Mouse (Mus musculus): Measurements from ENCODE around the gene Taz. TPM values are rescaled to one million over a fixed set of nuclear protein-coding genes. Genes with fewer than 3 reads are reported as not detected.
A peak's percentile ranks its signal among the peaks of the same experiment; 100 is the strongest.

Gene Taz
- polyA plus RNA-seq, 1 experiment from 2014 or later: 84.9 TPM

DNA sequence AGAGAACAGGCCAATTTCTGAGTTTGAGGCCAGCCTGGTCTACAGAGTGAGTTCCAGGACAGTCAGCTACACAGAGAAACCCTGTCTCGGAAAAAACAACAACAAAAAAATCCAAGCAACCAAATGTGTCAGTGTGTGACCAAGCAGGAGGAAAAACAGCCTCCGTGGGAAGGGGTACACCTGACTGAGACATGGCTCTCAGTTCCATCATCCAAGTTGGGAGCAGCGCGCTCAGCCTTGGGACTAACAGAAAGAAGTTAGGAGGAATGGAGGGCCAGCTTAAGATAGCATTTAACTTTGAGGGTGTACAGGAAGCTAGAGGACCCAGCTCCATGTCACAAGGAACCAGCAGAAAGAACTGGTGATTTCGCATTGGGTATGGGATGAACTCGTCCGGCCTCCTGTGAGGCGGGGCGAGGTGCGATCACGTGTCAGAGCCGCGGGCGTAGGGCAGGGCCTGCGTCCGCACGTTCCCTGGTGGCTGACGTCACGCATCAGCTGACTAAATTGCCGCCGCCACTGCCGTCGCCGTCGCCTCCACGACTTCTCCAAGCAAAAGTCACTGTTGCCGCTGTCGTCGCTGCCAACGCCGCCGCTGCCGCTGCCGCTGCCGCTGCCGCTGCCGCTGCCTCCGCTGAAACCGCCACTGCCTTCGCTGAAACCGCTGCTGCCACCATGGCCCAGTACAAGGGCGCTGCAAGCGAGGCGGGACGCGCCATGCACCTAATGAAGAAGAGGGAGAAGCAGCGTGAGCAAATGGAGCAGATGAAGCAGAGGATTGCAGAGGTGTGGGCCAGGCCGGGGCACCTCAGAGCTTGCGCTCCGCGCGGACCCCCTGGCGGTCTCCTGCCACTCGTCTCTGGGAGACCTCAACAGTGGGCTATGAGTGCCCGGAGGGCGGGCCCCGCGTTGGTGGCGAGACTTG is 31.1 kb downstream of the Taz start, which contains the start of gene Fam50a:
Gene Fam50a (plus strand): TSS at position 494 of the 925 bp plus-strand sequence.
- peak within 1 kb of the TSS; percentile 66 for H3K4me2 ChIP-seq (replicated peaks; ENCODE audit: low read depth, low read length)
- H3K9ac ChIP-seq (replicated peaks; ENCODE audit: low read depth): peak within 1 kb of the TSS; percentile 70
- ATAC-seq (peak; percentile 99), DNase-seq (ENCODE audit: low spot score) (peak; percentile 94)
- H3K27me3 ChIP-seq (replicated peaks; ENCODE audit: insufficient read depth, low read length): no peaks in the 10 kb centered on the region
- H3K36me3 ChIP-seq (ENCODE audit: insufficient read depth, low read length): no peaks in the 10 kb centered on the region
- WGBS: 11% methylated on average over 46 of the region's 59 CpGs
- no peaks in the 10 kb centered on the region for H3K4me1 ChIP-seq (ENCODE audit: insufficient read depth, low read depth, low read length)
- peak within 1 kb of the TSS; percentile 83 for H3K27ac ChIP-seq (ENCODE audit: low read length)
- no peaks in the 10 kb centered on the region for H3K9me3 ChIP-seq (ENCODE audit: low read length)
- no peak for TF ChIP-seq EP300 (IDR thresholded peaks at IDR 0.05)
- TF ChIP-seq CTCF (IDR thresholded peaks at IDR 0.05): peak; percentile 19; the same call in 1 of the 2 replicates
- H3K4me3 ChIP-seq (ENCODE audit: low read depth, low read length): peak within 1 kb of the TSS; percentile 54

DNA sequence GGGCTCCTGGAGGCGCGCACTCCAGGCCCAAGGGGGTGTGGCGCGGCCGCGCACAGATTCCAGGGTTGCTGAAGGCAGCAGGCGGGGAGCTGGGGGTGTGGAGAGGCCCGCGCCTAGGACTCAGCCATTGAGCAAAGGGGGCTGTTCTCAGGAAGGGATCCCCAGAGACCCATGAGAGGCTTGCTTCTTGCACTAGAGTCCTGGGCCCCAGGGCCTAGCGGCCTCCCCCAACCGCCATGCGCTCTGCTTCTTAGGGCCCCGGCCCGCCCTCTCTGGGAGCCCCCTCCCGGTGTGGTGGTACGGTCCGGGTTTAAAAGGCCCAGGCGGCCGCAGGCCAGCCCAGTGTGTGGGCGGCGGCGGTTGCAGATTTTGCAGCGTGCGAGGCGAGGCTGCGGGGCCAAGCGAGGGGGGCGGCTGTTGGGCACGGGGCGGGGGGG is 47.0 kb downstream of the Taz start, which contains the start of gene Plxna3:
Gene Plxna3 (plus strand): TSS at position 342 of the 437 bp plus-strand sequence.
- ATAC-seq: peak; percentile 96
- WGBS: 17% methylated on average over 11 of the region's 30 CpGs
- Histone ChIP-seq H3K9ac (replicated peaks; ENCODE audit: low read depth) (0 out of 2 replicates have a peak within 1 kb of the TSS, but pooled peaks have one; percentile 36), H3K9me3 (ENCODE audit: low read length) (no peaks in the 10 kb centered on the region), H3K27ac (ENCODE audit: low read length) (no peak within 1 kb of the TSS), H3K4me2 (replicated peaks; ENCODE audit: low read depth, low read length) (peak within 1 kb of the TSS; percentile 66), H3K4me3 (ENCODE audit: low read depth, low read length) (peak within 1 kb of the TSS; percentile 39), H3K36me3 (ENCODE audit: insufficient read depth, low read length) (no peaks in the 10 kb centered on the region), H3K27me3 (replicated peaks; ENCODE audit: insufficient read depth, low read length) (no peaks in the 10 kb centered on the region), H3K4me1 (ENCODE audit: insufficient read depth, low read depth, low read length) (no peaks in the 10 kb centered on the region)
- DNase-seq (ENCODE audit: low spot score): peak; percentile 74
- TF ChIP-seq EP300 (IDR thresholded peaks at IDR 0.05) (no peak), CTCF (IDR thresholded peaks at IDR 0.05) (peak; percentile 2; the same call in 1 of the 2 replicates)

DNA sequence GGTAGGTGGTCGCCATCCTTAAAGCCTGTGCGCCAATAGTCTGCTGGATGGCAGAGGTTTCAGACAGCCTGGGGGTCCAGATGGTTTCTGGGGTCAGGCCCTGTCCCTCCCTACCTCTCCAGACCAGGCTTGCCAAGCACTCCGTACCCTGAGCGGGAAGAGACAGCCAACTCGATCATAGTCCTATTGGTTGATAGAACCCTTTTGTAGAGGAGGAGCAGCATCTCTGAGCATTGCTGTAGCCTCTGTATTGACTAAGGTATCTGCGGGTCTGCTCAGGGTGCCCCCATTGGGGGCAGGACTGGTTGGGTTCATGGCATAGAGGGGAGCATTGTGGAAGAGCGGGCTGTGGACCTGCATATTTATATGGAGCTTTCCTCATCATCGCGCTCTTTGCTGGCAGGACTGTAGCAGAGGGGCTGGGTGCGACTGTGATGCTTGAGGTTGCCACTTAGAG is 47.5 kb downstream of the Taz start:
- Histone ChIP-seq H3K36me3 (ENCODE audit: insufficient read depth, low read length) (no peaks in the 10 kb centered on the region), H3K4me3 (ENCODE audit: low read depth, low read length) (peak overlapping the region; percentile 39), H3K9me3 (ENCODE audit: low read length) (no peaks in the 10 kb centered on the region), H3K4me2 (replicated peaks; ENCODE audit: low read depth, low read length) (peak overlapping the region; percentile 66), H3K27me3 (replicated peaks; ENCODE audit: insufficient read depth, low read length) (no peaks in the 10 kb centered on the region), H3K27ac (ENCODE audit: low read length) (no peak overlapping the region), H3K4me1 (ENCODE audit: insufficient read depth, low read depth, low read length) (no peaks in the 10 kb centered on the region), H3K9ac (replicated peaks; ENCODE audit: low read depth) (no peak overlapping the region)
- WGBS: 15% methylated on average over 9 of the region's 10 CpGs
- ATAC-seq (peak; percentile 8), DNase-seq (ENCODE audit: low spot score) (no peak)
- TF ChIP-seq EP300 (IDR thresholded peaks at IDR 0.05) (no peak), CTCF (IDR thresholded peaks at IDR 0.05) (no peak)

DNA sequence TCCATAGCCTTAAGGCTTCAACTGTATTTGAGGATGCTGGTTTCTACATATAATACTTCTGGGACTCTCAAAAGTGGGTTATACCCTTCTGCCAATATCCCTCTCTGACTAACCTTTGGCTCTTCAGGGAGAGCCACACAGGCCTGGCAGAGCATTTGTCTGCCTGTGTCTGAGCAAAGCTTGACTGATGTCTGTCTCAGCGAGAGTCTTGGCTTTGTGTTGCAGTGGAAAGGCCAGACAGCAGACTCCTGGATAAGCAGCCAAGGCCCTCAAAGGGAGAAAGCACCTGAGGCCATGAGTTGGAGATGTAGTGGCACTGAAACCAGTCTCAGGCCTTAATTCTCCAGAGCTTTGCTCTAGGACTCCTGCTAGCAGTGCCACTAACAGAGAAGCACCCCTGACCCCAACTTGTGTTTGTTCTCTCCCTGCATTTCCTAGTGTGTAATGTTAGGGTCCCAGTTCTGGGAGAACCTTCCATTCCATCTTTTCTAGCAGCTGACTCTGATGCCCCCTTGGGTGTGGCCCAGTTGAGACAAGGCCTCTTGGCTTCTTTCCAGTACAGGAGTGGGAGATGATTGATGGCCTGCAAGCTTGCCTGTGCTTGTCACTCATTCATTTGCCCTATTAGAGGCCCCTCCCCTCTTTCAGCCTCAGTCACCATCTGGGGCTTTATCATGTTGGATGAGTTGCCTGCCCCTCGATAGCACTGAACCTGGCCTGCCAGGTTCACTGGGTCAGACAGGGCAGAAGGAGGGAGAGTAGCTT is 48.6 kb downstream of the Taz start:
- H3K36me3 ChIP-seq (ENCODE audit: insufficient read depth, low read length): no peaks in the 10 kb centered on the region
- H3K27me3 ChIP-seq (replicated peaks; ENCODE audit: insufficient read depth, low read length): no peaks in the 10 kb centered on the region
- no peak overlapping the region for H3K4me2 ChIP-seq (replicated peaks; ENCODE audit: low read depth, low read length)
- H3K4me3 ChIP-seq (ENCODE audit: low read depth, low read length): no peak overlapping the region
- no peak overlapping the region for H3K9ac ChIP-seq (replicated peaks; ENCODE audit: low read depth)
- H3K4me1 ChIP-seq (ENCODE audit: insufficient read depth, low read depth, low read length): no peaks in the 10 kb centered on the region
- DNase-seq (ENCODE audit: low spot score) (no peak), ATAC-seq (no peak)
- 25% methylated on average over 2 of the region's 2 CpGs for WGBS
- no peak overlapping the region for H3K27ac ChIP-seq (ENCODE audit: low read length)
- H3K9me3 ChIP-seq (ENCODE audit: low read length): no peaks in the 10 kb centered on the region
- TF ChIP-seq CTCF (IDR thresholded peaks at IDR 0.05) (no peak), EP300 (IDR thresholded peaks at IDR 0.05) (no peak)

Small RNA genes within 50 kb of the gene (microRNA-seq; reads per million reads assigned to microRNA genes)
- gene Mir7091: not detected
- gene Mir7092: not detected

Other genes starting within 250 kb of the Taz start
- gene Opn1mw, start 154.4 kb upstream of the Taz start, polyA plus RNA-seq (2015; fragmentation: Nextera tagmentation; extraction: Ambion mirVana): not detected in 2 replicates
- gene Mecp2, start 146.5 kb upstream of the Taz start, polyA plus RNA-seq (2015; fragmentation: Nextera tagmentation; extraction: Ambion mirVana): 9.8 and 10.0 TPM in 2 replicates
- not detected in 2 replicates for gene Tex28, start 114.1 kb upstream of the Taz start, polyA plus RNA-seq (2015; fragmentation: Nextera tagmentation; extraction: Ambion mirVana)
- not detected in 2 replicates for gene Tktl1, start 104.7 kb upstream of the Taz start, polyA plus RNA-seq (2015; fragmentation: Nextera tagmentation; extraction: Ambion mirVana)
- 171 and 179 TPM in 2 replicates for gene Flna, start 32.1 kb upstream of the Taz start, polyA plus RNA-seq (2015; fragmentation: Nextera tagmentation; extraction: Ambion mirVana)
- gene Emd, start 27.2 kb upstream of the Taz start, polyA plus RNA-seq (2015; fragmentation: Nextera tagmentation; extraction: Ambion mirVana): 16.1 and 18.6 TPM in 2 replicates
- gene Rpl10, start 11.1 kb upstream of the Taz start, polyA plus RNA-seq (2015; fragmentation: Nextera tagmentation; extraction: Ambion mirVana): 661 and 759 TPM in 2 replicates
- 27.7 and 33.0 TPM in 2 replicates for gene Dnase1l1, start 425 bp downstream of the Taz start, polyA plus RNA-seq (2015; fragmentation: Nextera tagmentation; extraction: Ambion mirVana)
- 129 and 140 TPM in 2 replicates for gene Atp6ap1, start 15.2 kb downstream of the Taz start, polyA plus RNA-seq (2015; fragmentation: Nextera tagmentation; extraction: Ambion mirVana)
- gene Gdi1, start 23.1 kb downstream of the Taz start, polyA plus RNA-seq (2015; fragmentation: Nextera tagmentation; extraction: Ambion mirVana): 96.7 and 113 TPM in 2 replicates
- 47.1 and 49.6 TPM in 2 replicates for gene Fam50a, start 31.1 kb downstream of the Taz start, polyA plus RNA-seq (2015; fragmentation: Nextera tagmentation; extraction: Ambion mirVana)
- gene Plxna3, start 47.2 kb downstream of the Taz start, polyA plus RNA-seq (2015; fragmentation: Nextera tagmentation; extraction: Ambion mirVana): 1.6 and 1.7 TPM in 2 replicates
- 75.0 and 82.6 TPM in 2 replicates for gene Lage3, start 71.7 kb downstream of the Taz start, polyA plus RNA-seq (2015; fragmentation: Nextera tagmentation; extraction: Ambion mirVana)
- gene Ubl4a, start 91.3 kb downstream of the Taz start, polyA plus RNA-seq (2015; fragmentation: Nextera tagmentation; extraction: Ambion mirVana): 53.0 and 56.2 TPM in 2 replicates
- 25.0 and 25.6 TPM in 2 replicates for gene Slc10a3, start 91.4 kb downstream of the Taz start, polyA plus RNA-seq (2015; fragmentation: Nextera tagmentation; extraction: Ambion mirVana)
- gene Fam3a, start 111.4 kb downstream of the Taz start, polyA plus RNA-seq (2015; fragmentation: Nextera tagmentation; extraction: Ambion mirVana): 36.9 and 42.9 TPM in 2 replicates
- gene Ikbkg, start 111.4 kb downstream of the Taz start, polyA plus RNA-seq (2015; fragmentation: Nextera tagmentation; extraction: Ambion mirVana): 15.1 and 16.6 TPM in 2 replicates
- gene G6pdx, start 147.3 kb downstream of the Taz start, polyA plus RNA-seq (2015; fragmentation: Nextera tagmentation; extraction: Ambion mirVana): 24.9 and 27.6 TPM in 2 replicates
- not detected in 2 replicates for gene Gm6880, start 199.5 kb downstream of the Taz start, polyA plus RNA-seq (2015; fragmentation: Nextera tagmentation; extraction: Ambion mirVana)